Mouse (Mus musculus) neural tube, embryonic 14.5 days (tissue): ENCODE measurements at regions not wholly inside any gene's neighbourhood (a gene's known extent, or its start where the extent isn't known, plus 50 kb on each side); places are given as distances from the start of the nearest gene placed in this dataset.

Source experiments
- ATAC-seq: fragments of 200-750 bp; cut with Nextera tagmentation; 2 replicates; pipeline ENCODE4 v1.8.0; 2017; ENCODE audit warnings: low read depth, mild to moderate bottlenecking, moderate TSS enrichment, moderate library complexity
- H3K27ac ChIP-seq: fragments of 300-500 bp; sonication (generic); 2 replicates; pipeline ENCODE4 v1.5.1; 2014; ENCODE audit warnings: low read depth, mild to moderate bottlenecking, control low read depth, low read length, moderate library complexity, mixed read lengths
- H3K27me3 ChIP-seq: fragments of 300-500 bp; sonication (generic); 2 replicates; pipeline ENCODE4 v1.6.1; 2014; ENCODE audit warnings: low read length; ENCODE audit not compliant: control insufficient read depth, insufficient read depth
- H3K36me3 ChIP-seq: fragments of 300-500 bp; sonication (generic); 2 replicates; pipeline ENCODE4 v1.6.1; 2014; ENCODE audit warnings: low read length, mixed read lengths; ENCODE audit not compliant: control insufficient read depth, insufficient read depth
- H3K4me1 ChIP-seq: fragments of 300-500 bp; sonication (generic); 2 replicates; pipeline ENCODE4 v1.6.1; 2014; ENCODE audit warnings: low read length; ENCODE audit not compliant: control insufficient read depth, insufficient read depth
- H3K4me2 ChIP-seq: fragments of 300-500 bp; sonication (generic); 2 replicates; pipeline ENCODE4 v1.6.1; 2014; ENCODE audit warnings: mild to moderate bottlenecking, low read depth, low read length, control low read depth
- H3K4me3 ChIP-seq: fragments of 300-500 bp; sonication (generic); 2 replicates; pipeline ENCODE4 v1.5.1; 2014; ENCODE audit warnings: low read depth, low read length, control low read depth, mixed read lengths
- H3K9ac ChIP-seq: fragments of 300-500 bp; sonication (generic); replicated peaks from 2 replicates; pipeline ENCODE4 v1.6.1; 2014; ENCODE audit warnings: low read depth, mild to moderate bottlenecking, control low read depth, low read length, mixed read lengths
- H3K9me3 ChIP-seq: fragments of 300-500 bp; sonication (generic); 2 replicates; pipeline ENCODE4 v1.6.1; 2016; ENCODE audit warnings: low read length; ENCODE audit not compliant: control insufficient read depth
- WGBS: fragments of 180-500 bp; shearing (Covaris S2); extraction: QIAGEN DNeasy Blood & Tissue Kit; methylation state at CpG from one replicate; pipeline ENCODE4 v1.1.7; 2014; 5-methylcytosine and 5-hydroxymethylcytosine counted together

GRCm38 (mm10) chrX:12873698-12874144, 111.8 kb upstream of the Med14 start:
- H3K4me2 ChIP-seq, result peak overlapping the region; percentile 41
- peak; percentile 94 for ATAC-seq
- no peaks in the 10 kb centered on the region for H3K27me3 ChIP-seq
- H3K9me3 ChIP-seq, result no peaks in the 10 kb centered on the region
- peak overlapping the region; percentile 19; the same call in 1 of the 2 replicates for H3K4me3 ChIP-seq
- H3K4me1 ChIP-seq, result no peaks in the 10 kb centered on the region
- peak overlapping the region; percentile 82 for H3K27ac ChIP-seq
- H3K36me3 ChIP-seq, result no peaks in the 10 kb centered on the region
- H3K9ac ChIP-seq, result no peak overlapping the region; the same call in 1 of the 2 replicates
- 34% methylated on average over 22 of the region's 22 CpGs for WGBS

GRCm38 (mm10) chrX:12873230-12873629, 111.4 kb upstream of the Med14 start:
- H3K9me3 ChIP-seq, result no peaks in the 10 kb centered on the region
- no peak overlapping the region; the same call in 1 of the 2 replicates for H3K9ac ChIP-seq
- peak overlapping the region; percentile 19; the same call in 1 of the 2 replicates for H3K4me3 ChIP-seq
- WGBS, result 28% methylated on average over 6 of the region's 6 CpGs
- no peaks in the 10 kb centered on the region for H3K36me3 ChIP-seq
- H3K27me3 ChIP-seq, result no peaks in the 10 kb centered on the region
- H3K4me2 ChIP-seq, result peak overlapping the region; percentile 41
- peak overlapping the region; percentile 82 for H3K27ac ChIP-seq
- H3K4me1 ChIP-seq, result no peaks in the 10 kb centered on the region
- ATAC-seq, result peak; percentile 79

- no peaks in the 10 kb centered on the region for H3K27me3 ChIP-seq
- H3K9ac ChIP-seq, result no peak overlapping the region
- H3K36me3 ChIP-seq, result no peaks in the 10 kb centered on the region
- no peaks in the 10 kb centered on the region for H3K9me3 ChIP-seq
- H3K4me2 ChIP-seq, result no peak overlapping the region
- no peak overlapping the region for H3K27ac ChIP-seq
- ATAC-seq, result no peak
- no peak overlapping the region for H3K4me3 ChIP-seq
- no peaks in the 10 kb centered on the region for H3K4me1 ChIP-seq
- 98% methylated on average over 5 of the region's 5 CpGs for WGBS
Observed at GRCm38 (mm10) chrX:12866885-12867498, 105.1 kb upstream of the Med14 start.

GRCm38 (mm10) chrX:12866176-12866575, 104.3 kb upstream of the Med14 start:
- no peak overlapping the region for H3K4me3 ChIP-seq

GRCm38 (mm10) chrX:12860168-12860567, 98.3 kb upstream of the Med14 start:
- Histone ChIP-seq H3K27ac (no peak overlapping the region), H3K4me2 (no peak overlapping the region)

More at GRCm38 (mm10) chrX:12866176-12866575, 104.3 kb upstream of the Med14 start:
- Histone ChIP-seq H3K27ac (no peak overlapping the region), H3K9me3 (no peaks in the 10 kb centered on the region), H3K4me1 (no peaks in the 10 kb centered on the region), H3K4me2 (no peak overlapping the region), H3K36me3 (no peaks in the 10 kb centered on the region), H3K9ac (no peak overlapping the region), H3K27me3 (no peaks in the 10 kb centered on the region)
- ATAC-seq, result no peak
- WGBS, result 92% methylated on average over 3 of the region's 3 CpGs

GRCm38 (mm10) chrX:12858757-12859156, 96.9 kb upstream of the Med14 start:
- Histone ChIP-seq H3K4me3 (no peak overlapping the region), H3K27ac (peak overlapping the region; percentile 78), H3K4me2 (no peak overlapping the region), H3K36me3 (no peaks in the 10 kb centered on the region), H3K4me1 (no peaks in the 10 kb centered on the region), H3K9ac (peak overlapping the region; percentile 12; the same call in 1 of the 2 replicates), H3K27me3 (no peaks in the 10 kb centered on the region), H3K9me3 (no peaks in the 10 kb centered on the region)
- WGBS, result 59% methylated on average over 2 of the region's 2 CpGs
- ATAC-seq, result no peak

More at GRCm38 (mm10) chrX:12860168-12860567, 98.3 kb upstream of the Med14 start:
- Histone ChIP-seq H3K9me3 (no peaks in the 10 kb centered on the region), H3K9ac (no peak overlapping the region), H3K36me3 (no peaks in the 10 kb centered on the region), H3K4me3 (no peak overlapping the region), H3K4me1 (no peaks in the 10 kb centered on the region), H3K27me3 (no peaks in the 10 kb centered on the region)
- no peak for ATAC-seq
- 76% methylated on average over 6 of the region's 6 CpGs for WGBS

GRCm38 (mm10) chrX:12857881-12858755, 96.2 kb upstream of the Med14 start:
- peak; percentile 81 for ATAC-seq
- WGBS, result 18% methylated on average over 17 of the region's 17 CpGs
- H3K9ac ChIP-seq, result peak overlapping the region; percentile 12; the same call in 1 of the 2 replicates
- no peaks in the 10 kb centered on the region for H3K4me1 ChIP-seq
- no peaks in the 10 kb centered on the region for H3K9me3 ChIP-seq
- peak overlapping the region; percentile 25 for H3K4me2 ChIP-seq
- peak overlapping the region; percentile 7; the same call in 1 of the 2 replicates for H3K4me3 ChIP-seq
- no peaks in the 10 kb centered on the region for H3K36me3 ChIP-seq
- peak overlapping the region; percentile 78 for H3K27ac ChIP-seq
- no peaks in the 10 kb centered on the region for H3K27me3 ChIP-seq

GRCm38 (mm10) chrX:12855425-12855824, 93.6 kb upstream of the Med14 start:
- no peaks in the 10 kb centered on the region for H3K9me3 ChIP-seq
- WGBS, result 90% methylated on average over 4 of the region's 4 CpGs
- no peaks in the 10 kb centered on the region for H3K4me1 ChIP-seq
- no peak for ATAC-seq
- no peak overlapping the region for H3K4me2 ChIP-seq
- no peak overlapping the region for H3K4me3 ChIP-seq
- H3K27ac ChIP-seq, result no peak overlapping the region
- H3K36me3 ChIP-seq, result no peaks in the 10 kb centered on the region
- no peak overlapping the region for H3K9ac ChIP-seq
- no peaks in the 10 kb centered on the region for H3K27me3 ChIP-seq

GRCm38 (mm10) chrX:12851684-12852083, 89.8 kb upstream of the Med14 start:
- 75% methylated on average over 4 of the region's 4 CpGs for WGBS
- H3K9ac ChIP-seq, result no peak overlapping the region

More at GRCm38 (mm10) chrX:12851684-12852083, 89.8 kb upstream of the Med14 start:
- Histone ChIP-seq H3K36me3 (no peaks in the 10 kb centered on the region), H3K27me3 (no peaks in the 10 kb centered on the region), H3K4me1 (no peaks in the 10 kb centered on the region), H3K4me3 (no peak overlapping the region), H3K27ac (no peak overlapping the region), H3K9me3 (no peaks in the 10 kb centered on the region), H3K4me2 (no peak overlapping the region)
- ATAC-seq, result no peak
